Mouse (Mus musculus) liver, embryonic 11.5 days (tissue): ENCODE measurements at regions not wholly inside any gene's neighbourhood (a gene's known extent, or its start where the extent isn't known, plus 50 kb on each side); places are given as distances from the start of the nearest gene placed in this dataset.

ENCODE experiments used
- ATAC-seq: fragments of 200-750 bp; cut with Nextera tagmentation; replicated peaks from 2 replicates; pipeline ENCODE4 v1.8.0; 2017; ENCODE audit warnings: moderate number of reproducible peaks, mild to moderate bottlenecking, moderate TSS enrichment, moderate library complexity; ENCODE audit not compliant: low FRiP score
- DNase-seq: peaks from one replicate; pipeline ENCODE4 v3.0.0-alpha.2; 2017; ENCODE audit warnings: low spot score
- H3K27ac ChIP-seq: fragments of 300-500 bp; sonication (generic); 2 replicates; pipeline ENCODE4 v1.5.1; 2014; ENCODE audit warnings: mild to moderate bottlenecking, low read depth, low read length, control low read depth
- H3K27me3 ChIP-seq: fragments of 300-500 bp; sonication (generic); replicated peaks from 2 replicates; pipeline ENCODE4 v1.6.1; 2014; ENCODE audit warnings: low read length, mixed read lengths; ENCODE audit not compliant: control insufficient read depth, insufficient read depth
- H3K36me3 ChIP-seq: fragments of 300-500 bp; sonication (generic); 2 replicates; pipeline ENCODE4 v1.6.1; 2014; ENCODE audit warnings: mild to moderate bottlenecking, low read length, moderate library complexity, mixed read lengths; ENCODE audit not compliant: control insufficient read depth, insufficient read depth
- H3K4me1 ChIP-seq: fragments of 300-500 bp; sonication (generic); replicated peaks from 2 replicates; pipeline ENCODE4 v1.6.1; 2014; ENCODE audit warnings: low read length, mixed read lengths; ENCODE audit not compliant: control insufficient read depth, insufficient read depth
- H3K4me2 ChIP-seq: fragments of 300-500 bp; sonication (generic); 2 replicates; pipeline ENCODE4 v1.6.1; 2014; ENCODE audit warnings: mild to moderate bottlenecking, control low read depth, moderate library complexity
- H3K4me3 ChIP-seq: fragments of 300-500 bp; sonication (generic); 2 replicates; pipeline ENCODE4 v1.5.1; 2014; ENCODE audit warnings: low read depth, low read length, control low read depth
- H3K9ac ChIP-seq: fragments of 300-500 bp; sonication (generic); 2 replicates; pipeline ENCODE4 v1.6.1; 2014; ENCODE audit warnings: low read depth, low read length, control low read depth
- H3K9me3 ChIP-seq: fragments of 300-500 bp; sonication (generic); 2 replicates; pipeline ENCODE4 v1.6.1; 2016; ENCODE audit warnings: low read length, inconsistent platforms, mixed read lengths; ENCODE audit not compliant: control insufficient read depth
- WGBS: fragments of 180-500 bp; shearing (Covaris S2); extraction: QIAGEN DNeasy Blood & Tissue Kit; methylation state at CpG from one replicate; pipeline ENCODE4 v1.1.7; 2014; 5-methylcytosine and 5-hydroxymethylcytosine counted together

- 57% methylated on average over 1 of the region's 1 CpGs for WGBS
- Histone ChIP-seq H3K9ac (no peak overlapping the region), H3K36me3 (no peaks in the 10 kb centered on the region), H3K9me3 (no peaks in the 10 kb centered on the region), H3K4me1 (no peaks in the 10 kb centered on the region), H3K27me3 (no peaks in the 10 kb centered on the region), H3K27ac (no peak overlapping the region), H3K4me3 (no peak overlapping the region), H3K4me2 (no peak overlapping the region)
- no peak for DNase-seq
- ATAC-seq: no peak
These were observed 310.4 kb upstream of the Nmur2 start for GRCm38 (mm10) chr11:56351231-56351630.

- Histone ChIP-seq H3K4me2 (no peak overlapping the region), H3K9ac (no peak overlapping the region), H3K4me3 (no peak overlapping the region), H3K27ac (no peak overlapping the region), H3K27me3 (no peaks in the 10 kb centered on the region), H3K9me3 (no peaks in the 10 kb centered on the region), H3K4me1 (no peaks in the 10 kb centered on the region), H3K36me3 (no peaks in the 10 kb centered on the region)
- DNase-seq (no peak), ATAC-seq (no peak)
- WGBS: 80% methylated on average over 3 of the region's 3 CpGs
These were observed 309.0 kb upstream of the Nmur2 start for GRCm38 (mm10) chr11:56349766-56350165.

- Histone ChIP-seq H3K9ac (no peak overlapping the region), H3K27ac (no peak overlapping the region), H3K36me3 (no peaks in the 10 kb centered on the region), H3K27me3 (no peaks in the 10 kb centered on the region), H3K4me1 (no peaks in the 10 kb centered on the region), H3K4me3 (no peak overlapping the region), H3K9me3 (no peaks in the 10 kb centered on the region), H3K4me2 (no peak overlapping the region)
- DNase-seq (no peak), ATAC-seq (no peak)
- WGBS: 88% methylated on average over 5 of the region's 5 CpGs
These were observed 307.6 kb upstream of the Nmur2 start for GRCm38 (mm10) chr11:56348408-56348807.

GRCm38 (mm10) chr11:56343083-56343482 is 302.3 kb upstream of the Nmur2 start:
- no peak overlapping the region for H3K4me2 ChIP-seq
- H3K4me3 ChIP-seq: no peak overlapping the region
- no peaks in the 10 kb centered on the region for H3K27me3 ChIP-seq
- DNase-seq (no peak), ATAC-seq (no peak)
- no peak overlapping the region for H3K9ac ChIP-seq
- WGBS: 78% methylated on average over 5 of the region's 5 CpGs
- H3K4me1 ChIP-seq: no peaks in the 10 kb centered on the region
- no peaks in the 10 kb centered on the region for H3K36me3 ChIP-seq
- no peak overlapping the region for H3K27ac ChIP-seq
- H3K9me3 ChIP-seq: no peaks in the 10 kb centered on the region

- ATAC-seq: no peak
These were observed 300.9 kb upstream of the Nmur2 start for GRCm38 (mm10) chr11:56341731-56342130.

GRCm38 (mm10) chr11:56341040-56341439 is 300.2 kb upstream of the Nmur2 start:
- no peak overlapping the region for H3K4me3 ChIP-seq
- H3K4me1 ChIP-seq: no peaks in the 10 kb centered on the region
- H3K4me2 ChIP-seq: no peak overlapping the region
- no peak overlapping the region for H3K9ac ChIP-seq
- no peaks in the 10 kb centered on the region for H3K9me3 ChIP-seq
- 82% methylated on average over 2 of the region's 2 CpGs for WGBS
- no peak for ATAC-seq
- no peaks in the 10 kb centered on the region for H3K36me3 ChIP-seq
- no peaks in the 10 kb centered on the region for H3K27me3 ChIP-seq
- DNase-seq: no peak
- H3K27ac ChIP-seq: no peak overlapping the region

More at GRCm38 (mm10) chr11:56341731-56342130, 300.9 kb upstream of the Nmur2 start:
- H3K4me3 ChIP-seq: no peak overlapping the region
- H3K9me3 ChIP-seq: no peaks in the 10 kb centered on the region
- no peak overlapping the region for H3K4me2 ChIP-seq
- DNase-seq: no peak
- no peaks in the 10 kb centered on the region for H3K27me3 ChIP-seq
- 65% methylated on average over 1 of the region's 1 CpGs for WGBS
- H3K27ac ChIP-seq: no peak overlapping the region
- H3K36me3 ChIP-seq: no peaks in the 10 kb centered on the region
- no peaks in the 10 kb centered on the region for H3K4me1 ChIP-seq
- no peak overlapping the region for H3K9ac ChIP-seq

GRCm38 (mm10) chr11:56338511-56338910 is 297.7 kb upstream of the Nmur2 start:
- WGBS: 73% methylated on average over 2 of the region's 2 CpGs
- DNase-seq (no peak), ATAC-seq (no peak)
- Histone ChIP-seq H3K36me3 (no peaks in the 10 kb centered on the region), H3K27me3 (no peaks in the 10 kb centered on the region), H3K4me3 (no peak overlapping the region), H3K9ac (no peak overlapping the region), H3K4me2 (no peak overlapping the region), H3K9me3 (no peaks in the 10 kb centered on the region), H3K4me1 (no peaks in the 10 kb centered on the region), H3K27ac (no peak overlapping the region)

- no peaks in the 10 kb centered on the region for H3K36me3 ChIP-seq
- no peaks in the 10 kb centered on the region for H3K9me3 ChIP-seq
- ATAC-seq (no peak), DNase-seq (no peak)
- H3K27me3 ChIP-seq: no peaks in the 10 kb centered on the region
- no peaks in the 10 kb centered on the region for H3K4me1 ChIP-seq
- H3K4me2 ChIP-seq: no peak overlapping the region
- no peak overlapping the region for H3K9ac ChIP-seq
- no peak overlapping the region for H3K4me3 ChIP-seq
- no peak overlapping the region for H3K27ac ChIP-seq
These were observed 295.1 kb upstream of the Nmur2 start for GRCm38 (mm10) chr11:56335937-56336336.

GRCm38 (mm10) chr11:56320293-56320692 is 279.5 kb upstream of the Nmur2 start:
- no peak overlapping the region for H3K9ac ChIP-seq

More at GRCm38 (mm10) chr11:56320293-56320692, 279.5 kb upstream of the Nmur2 start:
- no peak overlapping the region for H3K4me3 ChIP-seq
- no peak overlapping the region for H3K27ac ChIP-seq
- H3K27me3 ChIP-seq: no peaks in the 10 kb centered on the region
- H3K36me3 ChIP-seq: no peaks in the 10 kb centered on the region
- H3K4me1 ChIP-seq: no peaks in the 10 kb centered on the region
- ATAC-seq (no peak), DNase-seq (no peak)
- WGBS: 78% methylated on average over 3 of the region's 3 CpGs
- H3K4me2 ChIP-seq: no peak overlapping the region
- H3K9me3 ChIP-seq: no peaks in the 10 kb centered on the region
